Mouse (Mus musculus) common myeloid progenitor, adult 5-6 weeks (primary cell): Measurements from ENCODE around the gene Cd9. TPM values are rescaled to one million over a fixed set of nuclear protein-coding genes. Genes with fewer than 3 reads are reported as not detected.
A peak's percentile ranks its signal among the peaks of the same experiment; 100 is the strongest.
"Not testable (repeated sequence)": the region's sequence is repeated elsewhere in the genome, so short reads cannot be mapped to it uniquely, and the experiment has no call there.

Experiments used
- ATAC-seq: replicated peaks from 2 replicates; pipeline ENCODE4 v1.8.0; 2016; ENCODE audit warnings: low read depth, mild to moderate bottlenecking, moderate TSS enrichment, inconsistent platforms; ENCODE audit not compliant: poor library complexity, severe bottlenecking
- total RNA-seq: library from RNA; stranded (forward); fragments of 200-1000, 187-1606 nt; gene quantifications from 2 replicates; pipeline ENCODE4 v1.2.3, GENCODE M21; 2017

Gene Cd9
- total RNA-seq, 1 experiment from 2014 or later: 54.4 TPM

- no peak for ATAC-seq
These were observed 10.2 kb upstream of the Cd9 start for GRCm38 (mm10) chr6:125504622-125505355.

DNA sequence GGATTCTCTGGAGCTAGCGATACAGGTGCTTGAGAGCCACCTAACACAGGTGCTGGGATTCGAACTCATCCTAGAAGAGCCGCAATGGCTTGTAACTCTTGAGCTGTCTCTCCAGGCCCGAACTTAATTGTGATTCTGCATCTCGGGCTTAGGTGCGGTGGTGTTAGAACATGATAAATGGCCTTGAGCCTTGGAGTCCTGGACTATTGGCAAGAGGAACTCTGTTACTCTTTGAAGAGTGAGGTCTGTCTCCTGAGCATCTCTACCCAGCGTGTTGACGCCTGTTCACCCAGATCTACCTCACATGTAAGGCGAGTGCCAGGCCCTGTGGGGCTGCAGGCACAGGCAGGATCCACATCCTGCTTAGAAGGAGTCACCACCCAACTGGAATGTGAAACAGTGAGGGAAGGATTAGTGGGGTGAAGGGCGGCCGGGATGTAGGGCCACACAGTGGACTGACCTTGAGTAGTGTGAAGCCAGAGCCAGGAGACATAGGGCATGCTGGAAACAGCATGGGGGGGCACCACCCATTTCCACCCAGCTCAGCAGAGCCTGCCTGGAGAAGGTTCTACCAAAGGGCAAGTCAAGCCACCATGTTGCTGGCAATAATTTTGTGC lies 8.7 kb upstream of the Cd9 start:
- no peak for ATAC-seq

DNA sequence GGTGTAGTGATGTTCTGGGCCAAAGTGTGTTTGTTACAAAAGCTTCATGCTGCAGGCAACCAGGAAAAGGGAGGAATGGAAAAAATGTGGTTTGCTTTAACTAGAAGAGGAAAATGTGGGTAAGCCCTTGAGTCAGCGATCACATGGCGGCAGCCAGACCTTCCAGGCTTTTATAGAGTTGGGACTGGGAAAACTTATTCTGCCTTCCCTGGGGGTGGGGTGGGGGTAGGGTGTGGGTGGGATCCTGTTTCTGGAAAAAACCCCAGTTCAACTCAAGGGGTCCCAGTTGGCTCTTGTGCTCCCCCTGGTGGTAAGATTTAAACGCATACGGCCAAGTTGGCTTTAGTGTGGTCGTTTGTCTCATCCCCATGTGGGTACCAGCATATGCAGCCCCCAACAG lies 3.5 kb upstream of the Cd9 start:
- peak; percentile 33; the same call in 1 of the 2 replicates for ATAC-seq

- ATAC-seq: no peak
These were observed 1.8 kb upstream of the Cd9 start for GRCm38 (mm10) chr6:125496417-125496816.

- no peak for ATAC-seq
These were observed 770 bp upstream of the Cd9 start for GRCm38 (mm10) chr6:125495361-125495760.

- ATAC-seq: no peak
These were observed 1.4 kb downstream of the Cd9 start for GRCm38 (mm10) chr6:125493147-125493546.

DNA sequence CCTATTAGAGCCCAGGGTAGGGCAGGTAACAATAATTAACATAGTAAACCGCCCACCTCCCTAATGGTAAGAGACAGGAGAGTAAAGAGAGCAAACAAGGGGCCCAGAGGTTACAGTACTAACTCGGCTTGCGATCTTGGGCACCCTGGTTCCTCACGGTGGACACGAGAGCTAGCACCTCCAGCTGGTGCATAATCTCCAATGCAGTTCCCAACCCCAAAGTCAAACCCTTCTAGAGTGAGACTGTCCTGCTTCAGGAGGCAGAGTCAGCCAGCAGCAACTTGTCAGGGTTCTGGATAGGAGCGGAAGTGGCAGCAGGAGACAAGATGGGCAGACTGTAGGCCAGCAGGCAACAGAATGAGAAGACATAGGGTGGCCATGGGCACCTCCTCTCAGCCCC lies 1.9 kb downstream of the Cd9 start:
- ATAC-seq: no peak

DNA sequence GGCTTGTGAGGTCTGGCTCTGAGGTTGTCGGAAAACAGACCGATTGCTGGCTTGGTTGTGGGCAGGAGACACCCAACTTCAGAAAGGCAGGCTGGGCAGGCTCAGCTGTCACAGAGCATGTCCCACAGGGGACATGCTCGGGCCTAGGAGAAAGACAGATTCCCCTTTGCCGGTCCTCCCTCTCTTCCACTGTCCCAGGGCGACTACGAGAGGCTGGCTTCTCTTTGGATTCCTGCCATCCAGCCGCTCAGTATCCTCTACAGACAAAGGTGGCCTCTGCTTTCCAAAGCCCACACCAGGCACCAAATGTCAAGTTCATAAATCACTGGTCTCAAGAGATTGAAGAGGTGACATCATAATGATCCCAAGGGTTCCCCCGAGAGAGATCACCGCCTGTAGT lies 2.6 kb downstream of the Cd9 start:
- ATAC-seq: no peak

GRCm38 (mm10) chr6:125491393-125491792 lies 3.2 kb downstream of the Cd9 start:
- ATAC-seq: no peak

GRCm38 (mm10) chr6:125489881-125490559 lies 4.6 kb downstream of the Cd9 start:
- ATAC-seq: peak; percentile 45

DNA sequence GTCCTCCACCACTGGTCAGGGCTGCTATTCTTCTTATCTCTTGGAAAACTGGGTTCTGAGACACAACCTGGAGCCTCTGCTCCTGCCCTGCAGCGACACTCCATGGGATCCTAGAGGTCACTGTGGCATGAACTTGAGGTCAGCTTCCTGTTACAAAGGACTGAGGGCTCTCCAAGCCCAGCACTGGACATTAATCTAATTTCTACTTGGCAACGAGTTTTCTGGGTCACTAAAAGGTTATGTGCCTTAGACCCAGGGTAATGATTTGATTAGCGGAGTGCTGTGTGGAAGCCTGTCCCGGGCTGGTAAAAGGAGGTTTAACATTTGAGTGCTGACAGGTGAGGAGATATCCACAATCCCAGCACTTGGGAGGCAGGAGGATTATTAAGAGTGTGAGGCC lies 9.0 kb downstream of the Cd9 start:
- ATAC-seq: no peak

DNA sequence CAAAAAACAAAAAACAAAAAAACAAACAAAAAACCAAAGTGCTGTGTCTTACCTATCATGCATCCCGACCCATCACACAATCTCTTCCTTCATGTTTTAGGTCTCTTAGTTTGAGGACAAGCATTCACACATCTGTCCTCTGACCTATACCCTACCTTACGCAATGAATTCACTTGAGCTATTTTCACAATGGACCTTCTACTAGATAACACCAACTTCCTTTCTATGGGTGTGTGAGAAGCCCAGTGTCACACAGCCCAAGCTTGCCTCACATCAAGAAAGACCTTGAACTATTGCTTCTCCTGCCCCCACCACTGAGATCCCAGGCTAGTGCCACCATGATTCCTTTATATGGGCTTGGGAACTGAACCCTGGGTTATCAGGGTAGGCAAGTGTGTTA lies 9.9 kb downstream of the Cd9 start:
- no peak for ATAC-seq

GRCm38 (mm10) chr6:125484313-125484660 lies 10.3 kb downstream of the Cd9 start:
- ATAC-seq: not testable (repeated sequence)

DNA sequence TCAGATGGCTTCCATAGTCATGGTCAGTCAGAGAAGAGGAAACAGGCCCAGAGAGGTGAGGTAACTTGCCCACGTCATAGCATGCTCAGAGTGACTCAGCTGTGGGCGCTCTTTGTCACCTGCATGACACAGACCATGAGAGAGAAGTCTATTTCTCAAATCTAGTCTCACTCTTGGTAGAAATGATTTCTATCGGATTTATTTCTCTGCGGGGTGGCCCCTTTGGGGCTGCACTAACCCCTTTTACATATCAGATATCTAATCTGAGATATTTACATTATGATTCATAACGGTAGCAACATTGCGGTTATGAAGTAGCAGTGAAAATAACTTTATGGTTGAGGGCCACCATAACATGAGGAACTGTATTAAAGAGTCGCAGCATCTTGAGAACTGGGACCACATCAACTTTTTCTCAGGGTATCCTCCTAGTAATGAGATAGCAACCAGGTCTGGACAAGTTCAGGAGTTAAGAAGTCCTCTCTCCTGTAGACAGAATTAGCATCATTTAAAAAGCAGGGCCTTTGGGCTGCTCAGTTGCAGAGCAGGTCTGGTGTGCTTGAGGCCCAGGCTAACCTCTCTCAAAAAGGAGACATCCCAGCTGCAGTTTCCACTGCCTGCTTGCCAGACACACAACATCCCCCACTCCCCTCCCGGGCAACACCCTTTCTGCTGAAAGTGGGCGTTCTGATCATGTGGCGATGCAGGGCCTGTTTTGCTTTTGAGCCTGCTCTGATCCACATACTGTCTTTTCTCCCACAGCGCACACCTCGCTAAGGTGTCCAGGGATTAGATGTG lies 10.9 kb downstream of the Cd9 start:
- no peak for ATAC-seq

- no peak for ATAC-seq
These were observed 12.2 kb downstream of the Cd9 start for GRCm38 (mm10) chr6:125482427-125482831.

GRCm38 (mm10) chr6:125481667-125482390 lies 12.8 kb downstream of the Cd9 start:
- peak; percentile 67 for ATAC-seq

GRCm38 (mm10) chr6:125480396-125481361 lies 13.9 kb downstream of the Cd9 start:
- peak; percentile 65 for ATAC-seq

- ATAC-seq: no peak
These were observed 15.2 kb downstream of the Cd9 start for GRCm38 (mm10) chr6:125479359-125479758.
